Mouse (Mus musculus) heart, adult 2 months (tissue): ENCODE results near the gene Smc3. TPM values are rescaled to one million over a fixed set of nuclear protein-coding genes. Genes with fewer than 3 reads are reported as not detected.

Experiments used
- DNase-seq, 2 experiments: peaks; one replicate each; pipeline ENCODE4 v3.0.0; 2021
- H3K27ac ChIP-seq: fragments of 200-600 bp; 2 replicates; pipeline ENCODE4 v1.8.1; 2022
- H3K27me3 ChIP-seq: fragments of 200-500 bp; 2 replicates; pipeline ENCODE4 v1.6.1; 2012; ENCODE audit warnings: mild to moderate bottlenecking, low read length, inconsistent platforms, mixed read lengths; ENCODE audit not compliant: control insufficient read depth, insufficient read depth
- H3K36me3 ChIP-seq: fragments of 200-500 bp; 2 replicates; pipeline ENCODE4 v1.6.1; 2012; ENCODE audit warnings: low read length, inconsistent platforms; ENCODE audit not compliant: control insufficient read depth, insufficient read depth
- H3K4me1 ChIP-seq: fragments of 200-500 bp; 2 replicates; pipeline ENCODE4 v1.6.1; 2011; ENCODE audit warnings: low read length; ENCODE audit not compliant: control insufficient read depth, insufficient read depth
- H3K4me3 ChIP-seq: fragments of 200-600 bp; 2 replicates; pipeline ENCODE4 v1.8.1; 2022
- H3K79me2 ChIP-seq: fragments of 200-500 bp; replicated peaks from 2 replicates; pipeline ENCODE4 v1.6.1; 2012; ENCODE audit warnings: mild to moderate bottlenecking, inconsistent platforms, low read length, moderate library complexity, mixed read lengths; ENCODE audit not compliant: control insufficient read depth, insufficient read depth
- H3K9ac ChIP-seq: fragments of 200-500 bp; 2 replicates; pipeline ENCODE4 v1.6.1; 2012; ENCODE audit warnings: low read depth, mild to moderate bottlenecking, control low read depth, inconsistent platforms, low read length, mixed read lengths
- CTCF ChIP-seq: fragments of 200-600 bp; IDR thresholded peaks from 2 replicates; pipeline ENCODE4 v1.8.1; 2022; ENCODE audit warnings: antibody characterized with exemption, mild to moderate bottlenecking, moderate library complexity
- EP300 ChIP-seq: fragments of 200-500 bp; IDR thresholded peaks from 2 replicates; pipeline ENCODE4 v1.6.1; 2011; ENCODE audit warnings: low read depth, low read length, control low read depth; ENCODE audit not compliant: insufficient read depth
- POLR2A ChIP-seq: fragments of 200-500 bp; IDR thresholded peaks from 2 replicates; pipeline ENCODE4 v1.6.1; 2011; ENCODE audit warnings: mild to moderate bottlenecking, low read depth, low read length, control low read depth; ENCODE audit not compliant: insufficient read depth
- WGBS: fragments of 180-500 bp; shearing (Covaris S2); methylation state at CpG from one replicate; pipeline ENCODE4 v1.1.7; 2018; 5-methylcytosine and 5-hydroxymethylcytosine counted together
- intact Hi-C: fragments of 180-260 bp; cut with DNase I; formaldehyde crosslinking; loops from one replicate; pipeline ENCODE4 v1.15.1; 2025
- long read RNA-seq: library from polyadenylated mRNA; stranded (forward); transcript quantifications from one replicate; pipeline ENCODE4 v2.0.0, GENCODE M21; 2021
- polyA plus RNA-seq: library from polyadenylated mRNA; depleted of rRNA; stranded (reverse); fragments of >200 nt; gene quantifications from 2 replicates; pipeline ENCODE4 v1.2.3, GENCODE M21; 2012; rRNA removed
- total RNA-seq, 2 experiments: library from RNA; stranded (reverse); gene quantifications; 2 replicates each; pipeline ENCODE4 v1.2.3; 2021

Gene Smc3
- total RNA-seq (10 to 100 TPM; 20.4 to 20.6 TPM), polyA plus RNA-seq (3.4 and 6.1 TPM in 2 replicates)
- long read RNA-seq, full-length matches to known transcripts: 23 of 25 reads
- long read RNA-seq, partial matches to known transcripts: 2 of 25 reads
- long read RNA-seq, other reads (novel, unspliced or antisense): 0 of 25 reads

- TF ChIP-seq EP300: peak; percentile 82
- peak; percentile 98 for TF ChIP-seq POLR2A
- TF ChIP-seq CTCF: peak; percentile 83
- H3K27ac ChIP-seq: peak within 1 kb of the TSS; percentile 99
- peak; percentile 99 for DNase-seq
- peaks cover 12% of the 10 kb centered on the region for H3K36me3 ChIP-seq
- H3K4me3 ChIP-seq: peak within 1 kb of the TSS; percentile 86
- peaks cover 6% of the 10 kb centered on the region for H3K4me1 ChIP-seq
- 1% methylated on average over 70 of the region's 70 CpGs for WGBS
- peak within 1 kb of the TSS; percentile 99 for H3K9ac ChIP-seq
- intact Hi-C loops: loop anchor here (5.0 kb wide), 1 partner anchor 37 kb away; no protein-coding TSS in a partner anchor
- H3K27me3 ChIP-seq: no peaks in the 10 kb centered on the region
- H3K79me2 ChIP-seq: peaks cover 5% of the 10 kb centered on the region; the same call in 1 of the 2 replicates
Measured at GRCm38 (mm10) chr19:53599757-53600539, at the start of gene Smc3. Gene Smc3, plus strand, starts transcription at chr19:53600398.

DNA sequence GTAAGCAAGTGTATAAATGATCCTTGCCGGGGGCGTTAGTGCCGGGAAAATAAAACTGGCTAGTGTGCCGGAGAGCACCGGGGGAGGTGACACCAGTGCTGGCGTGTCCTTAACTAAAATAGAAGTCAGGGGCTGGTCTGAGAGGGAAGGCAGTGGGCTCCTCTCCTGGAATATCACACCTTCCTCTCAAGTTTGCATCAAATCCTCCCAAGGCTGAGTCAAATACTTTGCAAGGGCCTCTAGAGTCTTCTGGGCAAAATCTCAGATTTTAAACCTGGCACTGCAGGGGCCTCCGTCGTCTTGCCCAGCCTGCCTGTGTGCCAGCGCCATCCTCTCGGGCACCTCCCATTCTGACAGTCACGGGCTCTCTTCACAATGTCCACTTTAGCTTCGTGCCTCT, 49.2 kb upstream of the Smc3 start:
- Histone ChIP-seq H3K36me3 (no peaks in the 10 kb centered on the region), H3K4me3 (no peak overlapping the region), H3K4me1 (no peaks in the 10 kb centered on the region), H3K79me2 (no peaks in the 10 kb centered on the region), H3K27me3 (no peaks in the 10 kb centered on the region), H3K27ac (no peak overlapping the region), H3K9ac (no peak overlapping the region)
- TF ChIP-seq POLR2A: no peak
- TF ChIP-seq CTCF: no peak
- TF ChIP-seq EP300: no peak
- no peak for DNase-seq
- intact Hi-C loops: no loop called here
- WGBS: 55% methylated on average over 12 of the region's 12 CpGs

GRCm38 (mm10) chr19:53552216-53552786, 47.9 kb upstream of the Smc3 start:
- Histone ChIP-seq H3K4me3 (no peak overlapping the region), H3K79me2 (no peaks in the 10 kb centered on the region), H3K9ac (no peak overlapping the region), H3K27me3 (no peaks in the 10 kb centered on the region), H3K36me3 (no peaks in the 10 kb centered on the region), H3K4me1 (no peaks in the 10 kb centered on the region), H3K27ac (no peak overlapping the region)
- intact Hi-C loops: no loop called here
- TF ChIP-seq EP300: no peak
- TF ChIP-seq POLR2A: no peak
- no peak for TF ChIP-seq CTCF
- DNase-seq: no peak
- WGBS: 53% methylated on average over 10 of the region's 10 CpGs

DNA sequence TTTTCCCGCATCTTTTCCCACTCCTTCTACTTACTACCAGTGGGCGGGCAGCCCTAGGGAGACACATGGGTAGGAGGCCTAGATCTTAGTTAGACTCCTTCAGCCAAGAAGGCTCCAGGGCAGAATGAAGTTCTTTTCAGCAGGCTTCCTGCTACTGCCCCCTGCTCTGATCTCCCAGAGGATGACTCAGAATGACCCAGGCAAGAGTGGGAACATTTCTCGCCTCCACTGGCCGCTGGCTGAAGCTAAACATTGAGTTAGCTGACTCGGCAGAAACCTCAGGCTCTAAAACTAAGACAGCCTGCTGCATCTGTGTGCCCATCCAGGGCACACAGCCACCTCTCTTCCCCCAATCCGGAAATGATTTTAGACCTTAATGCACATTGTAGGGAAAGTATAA, 47.4 kb upstream of the Smc3 start:
- Histone ChIP-seq H3K27me3 (no peaks in the 10 kb centered on the region), H3K4me1 (no peaks in the 10 kb centered on the region), H3K9ac (no peak overlapping the region), H3K79me2 (no peaks in the 10 kb centered on the region), H3K4me3 (no peak overlapping the region), H3K36me3 (no peaks in the 10 kb centered on the region), H3K27ac (no peak overlapping the region)
- no peak for DNase-seq
- TF ChIP-seq EP300 (no peak), POLR2A (no peak), CTCF (no peak)
- 42% methylated on average over 6 of the region's 6 CpGs for WGBS
- intact Hi-C loops: no loop called here

DNA sequence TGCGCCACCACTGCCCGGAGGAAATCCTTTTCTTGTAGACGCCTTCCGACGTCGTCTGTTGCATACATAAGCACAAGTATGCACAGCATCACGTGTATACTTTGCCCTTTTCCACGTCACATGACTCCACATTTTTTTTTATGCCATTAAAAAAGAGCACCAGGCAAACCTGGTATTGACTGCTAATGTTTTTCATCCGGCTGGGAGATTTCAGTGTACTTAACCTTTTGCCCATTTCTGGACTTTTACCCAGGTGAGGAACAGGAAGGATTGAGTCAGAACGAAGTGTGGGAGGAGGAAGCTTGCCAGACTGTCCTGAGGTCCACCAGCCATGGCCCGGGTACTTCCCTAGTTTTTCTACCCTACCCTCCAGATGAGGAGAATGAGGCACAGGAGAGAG, 45.8 kb upstream of the Smc3 start:
- Histone ChIP-seq H3K36me3 (no peaks in the 10 kb centered on the region), H3K79me2 (no peaks in the 10 kb centered on the region), H3K27me3 (no peaks in the 10 kb centered on the region), H3K4me1 (no peaks in the 10 kb centered on the region), H3K9ac (no peak overlapping the region), H3K27ac (no peak overlapping the region), H3K4me3 (no peak overlapping the region)
- intact Hi-C loops: no loop called here
- WGBS: 80% methylated on average over 11 of the region's 11 CpGs
- TF ChIP-seq CTCF (no peak), POLR2A (no peak), EP300 (no peak)
- no peak for DNase-seq
